Mouse (Mus musculus) CH12.LX (cell line): Measurements from ENCODE around the gene Cks2. TPM values are rescaled to one million over a fixed set of nuclear protein-coding genes. Genes with fewer than 3 reads are reported as not detected.
"Not testable (repeated sequence)": the region's sequence is repeated elsewhere in the genome, so short reads cannot be mapped to it uniquely, and the experiment has no call there.

Experiments used
- DNase-seq: peaks from one replicate; pipeline ENCODE4 v3.0.0-alpha.2; 2013; ENCODE audit errors: extremely low read depth
- H3K27ac ChIP-seq: 2 replicates; pipeline ENCODE4 v1.5.1; 2012; ENCODE audit warnings: low read depth, mild to moderate bottlenecking, control low read depth, moderate library complexity; ENCODE audit not compliant: insufficient read depth
- H3K27me3 ChIP-seq: replicated peaks from 2 replicates; pipeline ENCODE3; 2012; ENCODE audit warnings: inconsistent platforms
- H3K36me3 ChIP-seq, 2 experiments: replicated peaks in 1 of 2; 2 replicates each; pipeline versions ENCODE3 to v1.6.1; 2012; ENCODE audit warnings: inconsistent platforms in 1 of 2, low read length in 1 of 2, mild to moderate bottlenecking in 1 of 2, mixed read lengths in 1 of 2, moderate library complexity in 1 of 2; ENCODE audit not compliant: control insufficient read depth in 1 of 2, insufficient read depth in 1 of 2
- H3K4me1 ChIP-seq, 2 experiments: 2 replicates each; pipeline ENCODE4 v1.6.1; 2012; ENCODE audit warnings: inconsistent platforms in 1 of 2, moderate library complexity in 1 of 2; ENCODE audit not compliant: insufficient read depth in 2 of 2, control insufficient read depth in 1 of 2
- H3K4me2 ChIP-seq: 2 replicates; pipeline ENCODE4 v1.6.1; 2012; ENCODE audit warnings: low read depth, mild to moderate bottlenecking, control low read depth; ENCODE audit not compliant: poor library complexity, insufficient read depth, severe bottlenecking
- H3K4me3 ChIP-seq, 3 experiments: fragments of 150-350 bp in 1 of 3; sonication (generic) in 1 of 3; replicated peaks in 1 of 3; 2 replicates each; pipeline versions ENCODE3 to v1.5.1; 2011 to 2012; ENCODE audit warnings: low read depth in 2 of 3, low read length in 2 of 3, mild to moderate bottlenecking in 2 of 3, moderate library complexity in 2 of 3, control low read depth in 1 of 3, improper control_type of control experiment in 1 of 3, inconsistent platforms in 1 of 3, mixed read lengths in 1 of 3; ENCODE audit not compliant: poor library complexity in 1 of 3
- H3K79me2 ChIP-seq: replicated peaks from 2 replicates; pipeline ENCODE4 v1.6.1; 2012; ENCODE audit warnings: mild to moderate bottlenecking, moderate library complexity; ENCODE audit not compliant: control insufficient read depth, poor library complexity, insufficient read depth, severe bottlenecking; ENCODE audit errors: extremely low read depth
- H3K9ac ChIP-seq: 2 replicates; pipeline ENCODE4 v1.6.1; 2012; ENCODE audit warnings: low read depth, mild to moderate bottlenecking, control low read depth, moderate library complexity; ENCODE audit not compliant: insufficient read depth
- H3K9me3 ChIP-seq: replicated peaks from 2 replicates; pipeline ENCODE3; 2012; ENCODE audit warnings: low read length, inconsistent platforms, mixed read lengths
- CTCF ChIP-seq, 2 experiments: IDR thresholded peaks in 1 of 2; conservative IDR thresholded peaks in 1 of 2; 2 replicates each; pipeline ENCODE4 v1.5.1; 2011 to 2012; ENCODE audit warnings: low read depth in 2 of 2, low read length in 2 of 2, improper control_type of control experiment in 1 of 2, inconsistent platforms in 1 of 2, mild to moderate bottlenecking in 1 of 2, moderate library complexity in 1 of 2
- MAX ChIP-seq: IDR thresholded peaks from 2 replicates; pipeline ENCODE4 v1.6.1; 2011; ENCODE audit warnings: low read length, improper control_type of control experiment
- RAD21 ChIP-seq: IDR thresholded peaks from 2 replicates; pipeline ENCODE4 v1.6.1; 2011; ENCODE audit warnings: low read depth, mild to moderate bottlenecking, low read length, improper control_type of control experiment, moderate library complexity
- ZKSCAN1 ChIP-seq: IDR thresholded peaks from 2 replicates; pipeline ENCODE4 v1.6.1; 2012; ENCODE audit warnings: low read depth, inconsistent platforms, low read length, improper control_type of control experiment, borderline replicate concordance
- ZNF384 ChIP-seq: IDR thresholded peaks from 2 replicates; pipeline ENCODE4 v1.6.1; 2012; ENCODE audit warnings: low read depth, low read length, improper control_type of control experiment, inconsistent platforms
- dilution Hi-C: fragments of 300-500 bp; cut with MboI; formaldehyde crosslinking; loops from 2 replicates; pipeline ENCODE4 v1.14.3; 2020; ENCODE audit warnings: low sequenced_read_pairs; ENCODE audit not compliant: extremely low pct_unique_long_range_greater_than_20kb, extremely low pct_ligation_motif_present
- in situ Hi-C: fragments of 300-500 bp; cut with MboI; formaldehyde crosslinking; loops from 3 replicates; pipeline ENCODE4 v1.14.3; 2019; ENCODE audit warnings: low sequenced_read_pairs, low pct_ligation_motif_present, low pct_unique_long_range_greater_than_20kb, mixed read lengths
- polyA plus RNA-seq: library from polyadenylated mRNA; unstranded; fragments of >175 nt; gene quantifications from 2 replicates; pipeline ENCODE4 v1.2.1, GENCODE M21; 2012; ENCODE audit warnings: low read depth; ENCODE audit not compliant: insufficient read length
- total RNA-seq, 2 experiments: library from RNA; depleted of rRNA; stranded (reverse); fragments of 300-350 nt in 1 of 2; fragments of >200 nt in 1 of 2; gene quantifications; 2 replicates each; pipeline ENCODE4 v1.2.3; 2012 to 2014

The Cks2 gene
- total and polyA plus RNA-seq, 3 experiments = 142 to 465 (median 143) TPM

- no peak for TF ChIP-seq MAX
These were observed 12.3 kb upstream of the Cks2 start (continued) for GRCm38 (mm10) chr13:51632560-51633218.

GRCm38 (mm10) chr13:51635384-51635783, 9.6 kb upstream of the Cks2 start:
- H3K36me3 ChIP-seq, H3K79me2 ChIP-seq, in situ Hi-C loops, H3K27me3 ChIP-seq, H3K4me2 ChIP-seq, H3K9ac ChIP-seq, H3K27ac ChIP-seq, dilution Hi-C loops, H3K9me3 ChIP-seq, H3K4me3 ChIP-seq, DNase-seq: not testable (repeated sequence)
- H3K4me1 ChIP-seq = peaks cover 4 to 14% of the 10 kb centered on the region in 2 experiments; a peak in 3 of 4 replicates

GRCm38 (mm10) chr13:51638958-51639357, 6.1 kb upstream of the Cks2 start:
- Histone ChIP-seq H3K36me3 (no peaks in the 10 kb centered on the region), H3K4me3 (no peak overlapping the region), H3K79me2 (no peaks in the 10 kb centered on the region), H3K9ac (no peak overlapping the region), H3K4me1 (peaks cover 3 to 10% of the 10 kb centered on the region in 2 experiments; a peak in 3 of 4 replicates), H3K27me3 (no peaks in the 10 kb centered on the region), H3K4me2 (no peak overlapping the region), H3K9me3 (peaks cover 2% of the 10 kb centered on the region), H3K27ac (no peak overlapping the region)
- dilution Hi-C loops (no loop called here), in situ Hi-C loops (no loop called here)
- TF ChIP-seq RAD21 (peak; percentile 19), ZKSCAN1 (no peak), CTCF (conservative IDR thresholded peaks at IDR 0.05 in 1 of 2, IDR thresholded peaks at IDR 0.05 in 1 of 2; ENCODE audit: low read depth in 2 of 2, low read length in 2 of 2) (peak in 1 of 2 experiments; percentile 51; a peak in 2 of 4 replicates)
- DNase-seq = peak; percentile 40

GRCm38 (mm10) chr13:51641424-51641823, 3.6 kb upstream of the Cks2 start:
- Histone ChIP-seq H3K9me3 (peaks cover 2% of the 10 kb centered on the region), H3K4me3 (no peak overlapping the region), H3K4me1 (peaks cover 3 to 10% of the 10 kb centered on the region in 2 experiments; a peak in 3 of 4 replicates), H3K4me2 (no peak overlapping the region), H3K27me3 (no peaks in the 10 kb centered on the region), H3K36me3 (no peaks in the 10 kb centered on the region), H3K79me2 (peaks cover 6% of the 10 kb centered on the region)
- in situ Hi-C loops (no loop called here), dilution Hi-C loops (no loop called here)
- TF ChIP-seq ZKSCAN1 (no peak), ZNF384 (peak; percentile 51; the same call in 1 of the 2 replicates)
- TF ChIP-seq, all 38 proteins: peak for 1
- H3K9ac ChIP-seq = no peak overlapping the region
- H3K27ac ChIP-seq = no peak overlapping the region
- DNase-seq = no peak
